Mouse (Mus musculus) liver, embryonic 14.5 days (tissue): ENCODE data around the gene Ubtd1. TPM values are rescaled to one million over a fixed set of nuclear protein-coding genes. Genes with fewer than 3 reads are reported as not detected.

Source experiments
- ATAC-seq: fragments of 200-750 bp; cut with Nextera tagmentation; 2 replicates; pipeline ENCODE4 v1.8.0; 2017; ENCODE audit warnings: moderate number of reproducible peaks, mild to moderate bottlenecking, moderate library complexity; ENCODE audit not compliant: insufficient read depth
- DNase-seq, 3 experiments: peaks; one replicate each; pipeline ENCODE4 v3.0.0-alpha.2; 2012 to 2013; ENCODE audit warnings: low read depth in 3 of 3, low spot score in 3 of 3
- H3K27ac ChIP-seq: fragments of 300-500 bp; sonication (generic); 2 replicates; pipeline ENCODE4 v1.5.1; 2014; ENCODE audit warnings: moderate library complexity, mild to moderate bottlenecking, control low read depth, inconsistent platforms
- H3K27me3 ChIP-seq: fragments of 300-500 bp; sonication (generic); 2 replicates; pipeline ENCODE4 v1.6.1; 2014; ENCODE audit warnings: mild to moderate bottlenecking, low read length, moderate library complexity; ENCODE audit not compliant: control insufficient read depth, insufficient read depth
- H3K36me3 ChIP-seq: fragments of 300-500 bp; sonication (generic); replicated peaks from 2 replicates; pipeline ENCODE4 v1.6.1; 2014; ENCODE audit warnings: low read depth; ENCODE audit not compliant: control insufficient read depth, insufficient read depth
- H3K4me1 ChIP-seq, 2 experiments: fragments of 200-500 bp in 1 of 2; fragments of 300-500 bp in 1 of 2; sonication (generic) in 1 of 2; replicated peaks; 2 replicates each; pipeline ENCODE4 v1.6.1; 2012 to 2014; ENCODE audit warnings: antibody characterized with exemption in 1 of 2, inconsistent platforms in 1 of 2, low read length in 1 of 2; ENCODE audit not compliant: control insufficient read depth in 2 of 2, insufficient read depth in 2 of 2
- H3K4me2 ChIP-seq: fragments of 300-500 bp; sonication (generic); 2 replicates; pipeline ENCODE4 v1.6.1; 2014; ENCODE audit warnings: low read depth, mild to moderate bottlenecking, control low read depth, moderate library complexity
- H3K4me3 ChIP-seq, 2 experiments: fragments of 200-500 bp in 1 of 2; fragments of 300-500 bp in 1 of 2; sonication (generic) in 1 of 2; 2 replicates each; pipeline ENCODE4 v1.5.1; 2012 to 2014; ENCODE audit warnings: low read depth in 2 of 2, low read length in 2 of 2, mild to moderate bottlenecking in 2 of 2, control low read depth in 1 of 2, inconsistent platforms in 1 of 2, moderate library complexity in 1 of 2; ENCODE audit not compliant: insufficient read depth in 1 of 2
- H3K9ac ChIP-seq: fragments of 300-500 bp; sonication (generic); replicated peaks from 2 replicates; pipeline ENCODE4 v1.6.1; 2014; ENCODE audit warnings: mild to moderate bottlenecking, control low read depth, moderate library complexity
- H3K9me3 ChIP-seq: fragments of 300-500 bp; sonication (generic); 2 replicates; pipeline ENCODE4 v1.6.1; 2016; ENCODE audit warnings: low read length, mixed read lengths; ENCODE audit not compliant: control insufficient read depth
- CTCF ChIP-seq: IDR thresholded peaks from 2 replicates; pipeline ENCODE4 v1.5.1; 2016; ENCODE audit warnings: antibody characterized with exemption, low read depth, control low read depth
- EP300 ChIP-seq: IDR thresholded peaks from 2 replicates; pipeline ENCODE4 v1.6.1; 2016; ENCODE audit warnings: antibody characterized with exemption, low read depth
- WGBS: fragments of 180-500 bp; shearing (Covaris S2); extraction: QIAGEN DNeasy Blood & Tissue Kit; methylation state at CpG from one replicate; pipeline ENCODE4 v1.1.7; 2014; ENCODE audit not compliant: insufficient replicate concordance; 5-methylcytosine and 5-hydroxymethylcytosine counted together
- polyA plus RNA-seq, 2 experiments: library from polyadenylated mRNA; depleted of rRNA in 1 of 2; stranded (reverse) in 1 of 2; unstranded in 1 of 2; fragments of >200 nt; fragmentation: Nextera tagmentation in 1 of 2; extraction: Ambion mirVana in 1 of 2; gene quantifications; 2 replicates each; pipeline versions ENCODE4 v1.2.1 to v1.2.3; 2012 to 2014

Ubtd1 gene
- polyA plus RNA-seq, 2 experiments, result 2.0 to 4.2 TPM

- H3K36me3 ChIP-seq, result no peaks in the 10 kb centered on the region
- H3K4me1 ChIP-seq, result no peaks in the 10 kb centered on the region
- no peak for ATAC-seq
- no peak for TF ChIP-seq EP300
- no peak for TF ChIP-seq CTCF
- no peak overlapping the region for H3K4me3 ChIP-seq
- no peak overlapping the region for H3K9ac ChIP-seq
- H3K9me3 ChIP-seq, result no peaks in the 10 kb centered on the region
- no peaks in the 10 kb centered on the region for H3K27me3 ChIP-seq
- DNase-seq, result no peak
- H3K27ac ChIP-seq, result no peak overlapping the region
- no peak overlapping the region for H3K4me2 ChIP-seq
- 62% methylated on average over 11 of the region's 11 CpGs for WGBS
Observed at GRCm38 (mm10) chr19:42034881-42035455, 53.4 kb downstream of the Ubtd1 start.

- TF ChIP-seq CTCF (peak; percentile 95), EP300 (no peak)
- ATAC-seq (no peak), DNase-seq (peak; percentile 20 to 30 (median 27))
- Histone ChIP-seq H3K9me3 (no peaks in the 10 kb centered on the region), H3K27me3 (no peaks in the 10 kb centered on the region), H3K27ac (no peak within 1 kb of the TSS), H3K4me3 (no peak within 1 kb of the TSS), H3K9ac (no peak within 1 kb of the TSS), H3K4me2 (no peak within 1 kb of the TSS), H3K4me1 (no peaks in the 10 kb centered on the region), H3K36me3 (no peaks in the 10 kb centered on the region)
- 61% methylated on average over 19 of the region's 19 CpGs for WGBS
Observed at GRCm38 (mm10) chr19:42035456-42036248, 54.1 kb downstream of the Ubtd1 start, which contains the start of gene Ankrd2. Gene Ankrd2, plus strand, starts transcription at chr19:42036000.

- WGBS, result 58% methylated on average over 3 of the region's 3 CpGs
- Histone ChIP-seq H3K27ac (no peak overlapping the region), H3K4me1 (no peaks in the 10 kb centered on the region), H3K4me3 (no peak overlapping the region), H3K36me3 (no peaks in the 10 kb centered on the region), H3K27me3 (no peaks in the 10 kb centered on the region), H3K4me2 (no peak overlapping the region), H3K9me3 (no peaks in the 10 kb centered on the region), H3K9ac (no peak overlapping the region)
- no peak for ATAC-seq
- no peak for TF ChIP-seq CTCF
- DNase-seq, result no peak
Observed at GRCm38 (mm10) chr19:42036357-42036756, 54.8 kb downstream of the Ubtd1 start.

GRCm38 (mm10) chr19:42037167-42037702, 55.7 kb downstream of the Ubtd1 start:
- Histone ChIP-seq H3K27ac (no peak overlapping the region), H3K4me1 (no peaks in the 10 kb centered on the region), H3K4me3 (no peak overlapping the region), H3K27me3 (no peaks in the 10 kb centered on the region), H3K9me3 (no peaks in the 10 kb centered on the region), H3K4me2 (no peak overlapping the region), H3K36me3 (no peaks in the 10 kb centered on the region), H3K9ac (no peak overlapping the region)
- 67% methylated on average over 11 of the region's 11 CpGs for WGBS
- DNase-seq (no peak), ATAC-seq (no peak)
- TF ChIP-seq CTCF (no peak), EP300 (no peak)

GRCm38 (mm10) chr19:42038310-42038709, 56.7 kb downstream of the Ubtd1 start:
- Histone ChIP-seq H3K4me3 (no peak overlapping the region), H3K9ac (no peak overlapping the region), H3K27me3 (no peaks in the 10 kb centered on the region), H3K27ac (no peak overlapping the region), H3K4me1 (no peaks in the 10 kb centered on the region), H3K36me3 (no peaks in the 10 kb centered on the region), H3K9me3 (no peaks in the 10 kb centered on the region), H3K4me2 (no peak overlapping the region)
- DNase-seq, result no peak
- TF ChIP-seq CTCF (no peak), EP300 (no peak)
- ATAC-seq, result no peak
- 74% methylated on average over 12 of the region's 12 CpGs for WGBS
